20 mouse cellular contexts compared by ENCODE assay signal in the genomic region with DNA sequence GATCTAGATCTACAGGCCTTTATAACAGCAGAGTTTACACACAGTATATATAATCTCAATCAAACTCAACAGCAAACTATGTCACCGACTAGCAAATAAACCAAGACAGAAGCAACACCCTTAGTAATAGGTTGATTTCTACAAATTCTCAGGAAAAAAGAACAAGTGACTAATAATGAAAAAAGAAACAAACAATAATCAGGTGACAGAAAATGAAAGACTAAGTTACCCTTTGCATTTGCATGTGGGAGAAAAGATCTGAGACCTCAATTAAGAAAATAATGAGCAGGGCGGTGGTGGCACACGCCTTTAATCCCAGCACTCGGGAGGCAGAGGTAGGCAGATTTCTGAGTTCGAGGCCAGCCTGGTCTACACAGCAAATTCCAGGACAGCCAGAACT. TPM values are rescaled to one million over a fixed set of nuclear protein-coding genes. Genes with fewer than 3 reads are reported as not detected.
DNase-seq lines count a peak whose midpoint lies in the region; ATAC-seq and TF ChIP-seq lines count a peak whose summit lies in the region.
"Had no signal": no experiment of that assay in that cellular context is flagged by ENCODE, and none has a peak within 500 bp of the region (broad histone marks: within the 10 kb centered on the region; RNA-seq: fewer than 3 reads in every experiment).

No protein-coding gene starts in this region.

- H3K27ac ChIP-seq in layer of hippocampus, adult 2 months: 0 out of 2 replicates have a peak overlapping the region, but pooled peaks have one; percentile 5
- H3K27ac ChIP-seq in CH12.LX (ENCODE audit: insufficient read depth, low read depth): no peak overlapping the region
- H3K27ac ChIP-seq: embryonic facial prominence, embryonic 10.5 days; embryonic facial prominence, embryonic 12.5 days; forebrain, embryonic 13.5 days; forebrain, embryonic 15.5 days had no signal

- TF ChIP-seq CTCF in layer of hippocampus, adult 2 months (conservative IDR thresholded peaks at IDR 0.05): no peak
- TF ChIP-seq CTCF in CH12.LX (conservative IDR thresholded peaks at IDR 0.05 in 1 of 2, IDR thresholded peaks at IDR 0.05 in 1 of 2; ENCODE audit: low read depth in 2 of 2, low read length in 2 of 2): no peak

- no peak overlapping the region for H3K9ac ChIP-seq in CH12.LX (ENCODE audit: insufficient read depth, low read depth)
- H3K9ac ChIP-seq: embryonic facial prominence, embryonic 12.5 days; forebrain, embryonic 13.5 days; forebrain, embryonic 15.5 days; forebrain, postnatal 0 days had no signal

- H3K79me2 ChIP-seq in CH12.LX (replicated peaks; ENCODE audit: control insufficient read depth, extremely low read depth, insufficient read depth, poor library complexity, severe bottlenecking): no peaks in the 10 kb centered on the region; the same call in 1 of the 2 replicates

- ATAC-seq in inflammation-experienced regulatory T-cells, adult 6 months: peak; percentile 25
- ATAC-seq: activated CD4-positive, CD25-positive, alpha-beta regulatory T cell, adult 4 months; forebrain, embryonic 13.5 days; forebrain, embryonic 15.5 days; forebrain, postnatal 0 days; Patski had no signal

- dilution Hi-C loops in CH12.LX (cut with MboI; ENCODE audit: extremely low pct_ligation_motif_present, extremely low pct_unique_long_range_greater_than_20kb, low sequenced_read_pairs): no loop called here

- in situ Hi-C loops in CH12.LX (cut with MboI; ENCODE audit: low pct_ligation_motif_present, low pct_unique_long_range_greater_than_20kb, low sequenced_read_pairs): no loop called here

- peaks cover 0 to 9% of the 10 kb centered on the region in 2 experiments for H3K36me3 ChIP-seq in CH12.LX (replicated peaks in 1 of 2; ENCODE audit: control insufficient read depth in 1 of 2, insufficient read depth in 1 of 2, low read length in 1 of 2)

- peaks cover 4 to 19% of the 10 kb centered on the region in 2 experiments; a peak in 2 of 4 replicates for H3K4me1 ChIP-seq in CH12.LX (ENCODE audit: control insufficient read depth in 1 of 2, insufficient read depth in 2 of 2)
- H3K4me1 ChIP-seq: embryonic facial prominence, embryonic 10.5 days; embryonic facial prominence, embryonic 12.5 days had no signal

- no peaks in the 10 kb centered on the region for H3K27me3 ChIP-seq in CH12.LX (replicated peaks)
- H3K27me3 ChIP-seq: embryonic facial prominence, embryonic 12.5 days; forebrain, embryonic 13.5 days; forebrain, embryonic 15.5 days; Patski had no signal

- H3K4me2 ChIP-seq in CH12.LX (ENCODE audit: insufficient read depth, low read depth, poor library complexity, severe bottlenecking): no peak overlapping the region
- H3K4me2 ChIP-seq: embryonic facial prominence, embryonic 12.5 days; forebrain, embryonic 13.5 days; forebrain, embryonic 15.5 days had no signal

- TF ChIP-seq POLR2A in CH12.LX (IDR thresholded peaks at IDR 0.05; ENCODE audit: low read depth, low read length): no peak

- peak; percentile 36; the same call in 1 of the 2 replicates for TF ChIP-seq EP300 in CH12.LX (IDR thresholded peaks at IDR 0.05; ENCODE audit: low read length)

- H3K4me3 ChIP-seq in layer of hippocampus, adult 2 months: no peak overlapping the region
- no peak overlapping the region for H3K4me3 ChIP-seq in CH12.LX (replicated peaks in 1 of 3; ENCODE audit: low read depth in 2 of 3, low read length in 2 of 3, poor library complexity in 1 of 3)
- H3K4me3 ChIP-seq: embryonic facial prominence, embryonic 10.5 days; embryonic facial prominence, embryonic 12.5 days; forebrain, embryonic 13.5 days; forebrain, embryonic 15.5 days had no signal

- DNase-seq in layer of hippocampus, adult 2 months (ENCODE audit: low spot score in 2 of 2): no peak
- no peak for DNase-seq in layer of hippocampus, postnatal 14 days (ENCODE audit: low spot score in 2 of 2)
- no peak for DNase-seq in CH12.LX (ENCODE audit: extremely low read depth)
- DNase-seq in adrenal gland, postnatal 14 days: no peak
- no peak for DNase-seq in Muller cell, postnatal 12 days (ENCODE audit: inconsistent ontology term)
- DNase-seq: adrenal gland, postnatal 10 days; adrenal gland, postnatal 36 days; cerebellum, adult 11-12 months; cerebellum, adult 2 months; cerebellum, adult 9-10 months; cerebellum, postnatal 10 days; cerebellum, postnatal 25 days; forebrain, postnatal 0 days had no signal

- no peak for TF ChIP-seq RAD21 in CH12.LX (IDR thresholded peaks at IDR 0.05; ENCODE audit: low read depth, low read length)

- H3K9me3 ChIP-seq in CH12.LX (replicated peaks; ENCODE audit: low read length): no peaks in the 10 kb centered on the region
- H3K9me3 ChIP-seq: embryonic facial prominence, embryonic 10.5 days; embryonic facial prominence, embryonic 12.5 days; forebrain, embryonic 13.5 days; forebrain, embryonic 15.5 days had no signal

TF ChIP-seq in CH12.LX, 34 proteins besides CTCF, POLR2A, EP300 and RAD21:
- TF ChIP-seq JUND (conservative IDR thresholded peaks at IDR 0.05; ENCODE audit: low read depth, low read length) (peak; percentile 83), IRF4 (IDR thresholded peaks at IDR 0.05; ENCODE audit: low read depth, low read length) (peak; percentile 76), JUN (IDR thresholded peaks at IDR 0.05; ENCODE audit: insufficient read depth, low read depth, low read length) (no peak; the same call in 1 of the 2 replicates), ZMIZ1 (IDR thresholded peaks at IDR 0.05; ENCODE audit: low read depth, low read length) (no peak), ZC3H11A (IDR thresholded peaks at IDR 0.05; ENCODE audit: low read depth, low read length) (no peak), TBP (conservative IDR thresholded peaks at IDR 0.05; ENCODE audit: low read depth, low read length) (0 out of 2 replicates have a peak, but pooled peaks have one; percentile 35), BHLHE40 (IDR thresholded peaks at IDR 0.05; ENCODE audit: low read depth, low read length) (peak; percentile 59)
TF ChIP-seq in CH12.LX: peak in this region for 4.

RNA-seq across cellular contexts. Expression of a gene that starts 9.8 kb away (rescaled TPM):
- 10 to 100 TPM; 83.2 to 85.3 TPM for total RNA-seq in layer of hippocampus, adult 2 months (2021)
- total RNA-seq in layer of hippocampus, postnatal 14 days (2021): 10 to 100 TPM; 69.8 to 78.5 TPM
- total RNA-seq in CH12.LX (2012; rRNA removed) (52.6 and 60.8 TPM in 2 replicates), CH12.LX (2014; rRNA removed) (3.6 and 3.9 TPM in 2 replicates)
- 3.7 TPM in 2 replicates for polyA plus RNA-seq in CH12.LX (2012; ENCODE audit: insufficient read length, low read depth)
- polyA plus RNA-seq in inflammation-experienced regulatory T-cells, adult 6 months (2017; shearing (Covaris generic)): 10 to 100 TPM; 12.9 to 43.8 (median 31.4) TPM
- total RNA-seq in adrenal gland, postnatal 14 days (2021): 22.7 and 26.5 TPM in 2 replicates

RNA-seq across cellular contexts. Expression of a gene that starts 24.3 kb away (rescaled TPM):
- total RNA-seq in layer of hippocampus, adult 2 months (2021): 100 to 1,000 TPM; 106 to 109 TPM
- total RNA-seq in layer of hippocampus, postnatal 14 days (2021): 10 to 100 TPM; 90.7 to 91.8 TPM
- total RNA-seq in CH12.LX (2012; rRNA removed) (37.4 and 39.6 TPM in 2 replicates), CH12.LX (2014; rRNA removed) (37.3 and 42.6 TPM in 2 replicates)
- 51.7 and 59.3 TPM in 2 replicates for polyA plus RNA-seq in CH12.LX (2012; ENCODE audit: insufficient read length, low read depth)
- 10 to 100 TPM; 32.1 to 46.4 (median 45.6) TPM for polyA plus RNA-seq in inflammation-experienced regulatory T-cells, adult 6 months (2017; shearing (Covaris generic))
- total RNA-seq in adrenal gland, postnatal 14 days (2021): 41.2 and 43.4 TPM in 2 replicates
